Mouse (Mus musculus) embryonic facial prominence, embryonic 12.5 days (tissue): ENCODE results near the gene Nav2. TPM values are rescaled to one million over a fixed set of nuclear protein-coding genes. Genes with fewer than 3 reads are reported as not detected.

Experiments used
- ATAC-seq: fragments of 200-750 bp; cut with Nextera tagmentation; 2 replicates; pipeline ENCODE4 v1.8.0; 2017; ENCODE audit not compliant: insufficient number of reproducible peaks, insufficient read depth, low FRiP score, low TSS enrichment
- H3K27ac ChIP-seq: fragments of 300-500 bp; sonication (generic); 2 replicates; pipeline ENCODE4 v1.5.1; 2016; ENCODE audit warnings: mild to moderate bottlenecking
- H3K27me3 ChIP-seq: fragments of 300-500 bp; sonication (generic); 2 replicates; pipeline ENCODE4 v1.6.1; 2016; ENCODE audit warnings: mild to moderate bottlenecking, moderate library complexity
- H3K36me3 ChIP-seq: fragments of 300-500 bp; sonication (generic); 2 replicates; pipeline ENCODE4 v1.6.1; 2016; ENCODE audit warnings: mild to moderate bottlenecking
- H3K4me1 ChIP-seq: fragments of 300-500 bp; sonication (generic); 2 replicates; pipeline ENCODE4 v1.6.1; 2016
- H3K4me2 ChIP-seq: fragments of 300-500 bp; sonication (generic); replicated peaks from 2 replicates; pipeline ENCODE4 v1.6.1; 2016; ENCODE audit warnings: mild to moderate bottlenecking, moderate library complexity
- H3K4me3 ChIP-seq: fragments of 300-500 bp; sonication (generic); 2 replicates; pipeline ENCODE4 v1.5.1; 2016; ENCODE audit warnings: mild to moderate bottlenecking
- H3K9ac ChIP-seq: fragments of 300-500 bp; sonication (generic); 2 replicates; pipeline ENCODE4 v1.6.1; 2016; ENCODE audit warnings: mild to moderate bottlenecking, moderate library complexity
- H3K9me3 ChIP-seq: fragments of 300-500 bp; sonication (generic); 2 replicates; pipeline ENCODE4 v1.6.1; 2016; ENCODE audit warnings: mild to moderate bottlenecking, moderate library complexity
- WGBS: fragments of 180-500 bp; shearing (Covaris S2); methylation state at CpG from one replicate; pipeline ENCODE4 v1.1.7; 2016; 5-methylcytosine and 5-hydroxymethylcytosine counted together
- polyA plus RNA-seq: library from polyadenylated mRNA; unstranded; fragments of >200 nt; fragmentation: Nextera tagmentation; extraction: Ambion mirVana; gene quantifications from 2 replicates; pipeline ENCODE4 v1.2.1, GENCODE M21; 2016

The Nav2 gene
- polyA plus RNA-seq, 1 experiment from 2014 or later: 14.2 TPM

DNA sequence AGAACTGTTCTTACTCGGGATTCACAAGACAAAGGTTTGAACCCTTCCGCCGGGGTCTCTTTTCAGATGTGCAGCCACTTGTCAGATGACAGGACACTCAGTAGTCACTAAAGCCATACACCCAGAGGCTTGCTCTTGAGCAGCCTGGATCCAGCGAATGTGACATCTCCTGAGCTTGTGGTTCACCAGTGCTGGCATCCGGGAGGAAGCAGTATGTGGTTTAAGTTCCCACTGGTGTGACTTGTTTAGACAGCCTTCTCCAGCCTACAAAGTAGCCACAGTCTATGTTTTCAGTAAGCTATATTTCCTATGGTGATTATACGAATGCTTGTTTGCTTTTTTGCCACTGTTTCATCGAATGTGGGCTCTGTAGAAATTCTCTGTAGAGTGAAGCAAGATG is 331.9 kb downstream of the Nav2 start:
- no peak for ATAC-seq
- H3K9ac ChIP-seq: no peak overlapping the region
- H3K9me3 ChIP-seq: no peaks in the 10 kb centered on the region
- WGBS: 82% methylated on average over 7 of the region's 7 CpGs
- no peaks in the 10 kb centered on the region for H3K27me3 ChIP-seq
- no peak overlapping the region for H3K4me2 ChIP-seq
- no peaks in the 10 kb centered on the region for H3K36me3 ChIP-seq
- no peak overlapping the region for H3K27ac ChIP-seq
- no peak overlapping the region for H3K4me3 ChIP-seq
- H3K4me1 ChIP-seq: peaks cover 3% of the 10 kb centered on the region; the same call in 1 of the 2 replicates

DNA sequence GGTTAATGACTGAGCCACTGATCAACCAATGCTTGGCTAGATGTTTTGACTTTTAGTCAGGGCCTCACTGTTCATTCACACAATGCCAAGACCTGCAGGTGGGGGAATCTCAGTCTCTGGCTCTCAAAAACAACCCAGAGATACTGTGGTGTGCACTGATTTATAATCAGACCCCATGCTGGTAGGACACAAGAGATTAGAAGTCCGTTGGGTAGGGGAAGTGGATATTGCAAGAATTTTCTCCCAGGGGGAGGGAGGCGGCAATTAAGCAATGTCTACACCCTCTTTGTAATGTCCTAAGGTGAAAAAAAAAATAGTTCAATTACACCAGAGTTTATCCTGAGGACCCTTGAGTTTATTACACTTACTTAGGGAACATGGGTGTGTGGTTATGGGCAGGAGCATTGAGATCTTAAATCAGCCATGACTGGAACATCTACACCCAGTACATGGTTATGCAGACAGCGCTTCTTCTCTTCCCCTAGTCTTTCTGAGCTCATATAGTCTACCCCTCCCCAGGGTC is 332.8 kb downstream of the Nav2 start:
- Histone ChIP-seq H3K9ac (no peak overlapping the region), H3K27me3 (peaks cover 3% of the 10 kb centered on the region; the same call in 1 of the 2 replicates), H3K4me1 (peaks cover 4% of the 10 kb centered on the region; the same call in 1 of the 2 replicates), H3K36me3 (no peaks in the 10 kb centered on the region), H3K9me3 (no peaks in the 10 kb centered on the region), H3K4me2 (no peak overlapping the region), H3K27ac (no peak overlapping the region), H3K4me3 (no peak overlapping the region)
- ATAC-seq: no peak
- 84% methylated on average over 3 of the region's 3 CpGs for WGBS

DNA sequence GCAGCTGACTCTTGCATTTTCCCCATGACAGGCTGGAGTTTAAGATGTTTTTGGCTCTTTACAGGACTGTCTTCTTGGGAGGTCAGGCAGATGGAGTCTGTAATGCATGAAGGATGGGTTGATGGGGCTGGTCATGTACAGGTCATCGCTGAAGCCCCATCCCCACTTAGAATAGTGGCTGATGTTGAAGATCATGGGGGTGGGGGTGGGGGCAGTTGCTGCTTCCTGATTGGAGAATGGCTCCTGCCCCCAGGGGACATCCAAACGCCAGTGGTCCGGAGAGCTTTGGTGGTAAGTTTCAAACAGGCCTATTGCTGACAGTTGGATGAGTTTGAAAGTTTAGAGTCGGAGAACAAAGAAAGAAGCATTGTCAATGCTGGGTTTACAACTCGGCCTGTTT is 333.7 kb downstream of the Nav2 start:
- Histone ChIP-seq H3K4me3 (no peak overlapping the region), H3K36me3 (no peaks in the 10 kb centered on the region), H3K27me3 (peaks cover 12% of the 10 kb centered on the region), H3K4me2 (no peak overlapping the region), H3K4me1 (peaks cover 9% of the 10 kb centered on the region), H3K9me3 (no peaks in the 10 kb centered on the region), H3K27ac (no peak overlapping the region), H3K9ac (no peak overlapping the region)
- ATAC-seq: no peak
- 33% methylated on average over 5 of the region's 5 CpGs for WGBS

DNA sequence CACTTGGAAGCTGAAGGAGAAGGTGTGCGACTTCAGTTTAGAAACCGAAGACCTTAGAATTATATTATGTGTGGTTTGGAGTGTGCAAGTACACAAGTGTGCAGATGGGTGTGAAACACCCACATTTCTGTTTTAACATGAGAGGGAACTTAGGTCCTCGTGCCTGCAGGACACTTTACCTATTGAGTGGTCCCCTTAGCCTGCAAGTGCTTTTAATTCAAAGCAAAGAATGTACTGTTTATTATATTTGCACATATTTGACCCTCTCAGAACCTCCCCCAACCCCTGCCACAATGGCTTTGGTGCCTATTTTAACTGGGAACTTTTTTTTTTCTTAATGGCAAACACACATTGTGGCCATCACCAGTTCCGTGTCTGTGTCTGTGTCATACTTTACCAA is 334.6 kb downstream of the Nav2 start:
- Histone ChIP-seq H3K27ac (no peak overlapping the region), H3K4me3 (no peak overlapping the region), H3K4me2 (no peak overlapping the region), H3K9me3 (no peaks in the 10 kb centered on the region), H3K36me3 (no peaks in the 10 kb centered on the region), H3K4me1 (peaks cover 13% of the 10 kb centered on the region), H3K27me3 (peaks cover 21% of the 10 kb centered on the region), H3K9ac (no peak overlapping the region)
- ATAC-seq: no peak
- WGBS: 79% methylated on average over 4 of the region's 4 CpGs

DNA sequence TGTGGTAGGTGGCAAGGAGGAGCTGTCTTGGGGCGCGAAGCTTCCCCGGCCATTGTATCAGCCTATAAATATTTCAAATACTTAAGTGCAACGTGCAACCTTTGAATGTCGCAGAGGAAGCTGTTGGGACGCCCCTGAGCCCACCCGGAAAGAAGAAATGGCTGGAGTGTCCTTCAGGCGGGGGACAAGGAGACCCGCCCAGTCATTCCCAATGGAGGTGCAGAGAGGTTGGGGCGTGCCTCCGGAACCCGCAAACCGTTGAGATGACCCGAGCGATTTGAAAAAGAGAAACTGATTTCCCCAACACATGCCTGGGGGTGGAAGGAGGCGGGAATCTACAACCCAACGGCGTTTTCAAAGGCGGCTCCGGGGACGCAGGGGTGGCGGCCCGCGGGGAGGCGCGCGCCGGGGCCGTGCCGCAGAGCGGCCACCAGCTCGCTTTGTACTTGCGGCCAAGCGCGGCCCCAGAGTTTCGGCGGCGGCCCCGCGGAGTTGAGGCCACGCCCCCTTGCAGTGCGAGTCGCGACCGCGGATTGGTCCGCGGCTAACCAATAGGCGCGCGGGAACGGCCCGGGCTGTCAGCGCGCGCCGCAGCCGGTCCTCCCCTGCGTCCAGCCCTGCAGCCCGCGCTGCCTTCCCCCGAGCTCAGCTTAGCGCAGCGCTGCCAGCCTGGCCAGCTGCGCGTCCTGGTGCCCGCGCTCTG is 337.2 kb downstream of the Nav2 start:
- peaks cover 40% of the 10 kb centered on the region for H3K27me3 ChIP-seq
- peaks cover 15% of the 10 kb centered on the region for H3K4me1 ChIP-seq
- 0 out of 2 replicates have a peak overlapping the region, but pooled peaks have one; percentile 48 for H3K27ac ChIP-seq
- no peaks in the 10 kb centered on the region for H3K36me3 ChIP-seq
- H3K9ac ChIP-seq: peak overlapping the region; percentile 57
- H3K4me3 ChIP-seq: peak overlapping the region; percentile 59
- H3K4me2 ChIP-seq: peak overlapping the region; percentile 99
- WGBS: under 1% methylated on average over 68 of the region's 68 CpGs
- peak; percentile 95 for ATAC-seq
- H3K9me3 ChIP-seq: no peaks in the 10 kb centered on the region

DNA sequence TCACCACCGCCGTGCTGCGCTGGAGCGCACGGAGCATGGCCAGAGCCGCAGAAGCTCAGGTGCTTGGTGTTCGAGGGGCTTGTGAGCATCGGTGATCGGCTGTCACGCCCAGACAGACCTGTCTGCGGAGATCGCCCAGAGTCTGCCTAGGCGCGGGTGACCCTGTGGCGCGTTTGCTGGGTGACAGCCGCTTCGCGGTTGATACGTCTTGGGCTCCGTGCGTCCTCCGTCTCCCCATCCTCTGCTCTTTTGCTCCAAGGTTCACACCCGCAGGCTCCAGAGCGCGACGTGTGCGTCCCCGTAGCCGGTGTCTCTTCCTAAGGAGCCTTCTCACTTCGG is 337.7 kb downstream of the Nav2 start:
- peak overlapping the region; percentile 59 for H3K4me3 ChIP-seq
- peaks cover 40% of the 10 kb centered on the region for H3K27me3 ChIP-seq
- peak overlapping the region; percentile 56 for H3K9ac ChIP-seq
- WGBS: under 1% methylated on average over 31 of the region's 31 CpGs
- no peaks in the 10 kb centered on the region for H3K9me3 ChIP-seq
- peaks cover 15% of the 10 kb centered on the region for H3K4me1 ChIP-seq
- H3K4me2 ChIP-seq: peak overlapping the region; percentile 99
- H3K27ac ChIP-seq: no peak overlapping the region
- ATAC-seq: no peak
- no peaks in the 10 kb centered on the region for H3K36me3 ChIP-seq

DNA sequence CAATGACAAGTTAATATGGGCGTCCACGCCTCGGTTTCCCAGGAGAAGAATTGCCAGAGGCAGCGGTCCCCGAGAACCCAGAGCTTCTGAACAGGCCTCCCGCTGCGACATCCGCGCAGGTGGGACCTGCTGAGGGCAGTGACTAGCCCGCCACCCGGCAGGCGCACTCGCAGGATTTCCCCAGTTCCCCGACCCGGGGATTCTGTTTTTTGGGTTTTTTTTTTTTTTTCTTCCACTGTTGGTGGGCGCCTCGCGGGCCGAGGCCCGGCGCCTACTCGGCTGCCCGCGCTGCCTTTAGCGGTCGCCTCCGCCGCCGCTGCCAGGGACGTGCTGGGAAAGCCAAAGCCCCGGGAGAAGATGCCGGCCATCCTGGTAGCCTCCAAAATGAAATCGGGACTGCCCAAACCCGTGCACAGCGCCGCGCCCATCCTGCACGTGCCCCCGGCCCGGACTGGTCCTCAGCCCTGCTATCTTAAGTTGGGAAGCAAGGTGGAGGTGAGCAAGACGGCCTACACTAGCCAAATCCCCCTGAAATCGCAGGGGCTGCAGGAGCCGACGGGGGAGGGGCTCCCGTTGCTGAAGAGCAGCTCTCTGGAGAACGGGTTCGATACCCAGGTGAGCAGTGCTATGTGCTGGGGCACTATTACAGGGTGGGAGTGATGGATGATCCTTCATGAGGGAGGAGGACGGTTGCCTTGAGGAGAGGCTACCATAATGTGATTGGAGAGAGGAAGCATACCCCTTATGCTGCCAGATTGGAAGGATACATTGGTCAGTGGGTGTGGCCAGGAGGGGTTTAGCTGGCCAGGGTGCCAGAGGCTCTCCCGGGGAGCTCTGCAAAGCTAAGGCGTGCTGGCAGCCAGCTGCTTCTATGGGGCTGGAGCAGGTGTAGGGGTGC is 338.3 kb downstream of the Nav2 start:
- H3K4me1 ChIP-seq: peaks cover 15% of the 10 kb centered on the region
- no peak for ATAC-seq
- H3K9me3 ChIP-seq: no peaks in the 10 kb centered on the region
- peak overlapping the region; percentile 56 for H3K9ac ChIP-seq
- no peak overlapping the region for H3K27ac ChIP-seq
- H3K36me3 ChIP-seq: no peaks in the 10 kb centered on the region
- H3K4me2 ChIP-seq: peak overlapping the region; percentile 99
- 2% methylated on average over 50 of the region's 50 CpGs for WGBS
- H3K27me3 ChIP-seq: peaks cover 40% of the 10 kb centered on the region
- peak overlapping the region; percentile 59 for H3K4me3 ChIP-seq

DNA sequence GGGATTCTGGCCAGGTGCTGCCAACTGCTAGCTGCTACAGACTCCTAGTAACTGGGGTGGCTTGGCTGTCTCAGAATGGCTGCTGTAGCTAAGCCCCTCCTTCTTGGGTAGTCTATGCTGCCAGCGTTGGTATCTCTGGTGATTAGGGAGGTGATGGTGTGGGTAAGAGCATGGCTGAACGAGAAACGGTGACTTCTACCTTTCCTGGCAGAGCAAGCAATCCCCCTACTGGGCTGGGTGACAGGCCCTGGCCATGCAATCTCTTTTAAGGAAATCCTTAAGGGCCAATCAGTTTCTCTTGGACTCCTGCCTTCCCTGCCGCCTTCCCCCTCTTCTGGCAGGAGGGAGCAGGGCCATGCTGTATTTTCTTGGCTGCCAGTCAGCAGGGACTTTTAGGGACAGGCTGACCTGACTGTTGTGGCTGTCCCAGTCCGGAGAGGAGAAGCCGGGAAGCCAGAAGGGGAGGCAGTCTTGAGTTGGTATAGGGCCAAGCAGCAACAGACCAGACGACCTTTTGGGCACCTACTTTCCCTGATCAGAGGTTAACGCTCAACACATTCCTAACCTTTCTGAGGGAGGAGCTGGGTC is 339.3 kb downstream of the Nav2 start:
- Histone ChIP-seq H3K27me3 (peaks cover 40% of the 10 kb centered on the region), H3K4me1 (peaks cover 15% of the 10 kb centered on the region), H3K36me3 (no peaks in the 10 kb centered on the region), H3K4me2 (peak overlapping the region; percentile 99; the same call in 1 of the 2 replicates), H3K27ac (no peak overlapping the region), H3K9ac (no peak overlapping the region), H3K9me3 (no peaks in the 10 kb centered on the region), H3K4me3 (peak overlapping the region; percentile 59; the same call in 1 of the 2 replicates)
- 24% methylated on average over 8 of the region's 8 CpGs for WGBS
- no peak for ATAC-seq

DNA sequence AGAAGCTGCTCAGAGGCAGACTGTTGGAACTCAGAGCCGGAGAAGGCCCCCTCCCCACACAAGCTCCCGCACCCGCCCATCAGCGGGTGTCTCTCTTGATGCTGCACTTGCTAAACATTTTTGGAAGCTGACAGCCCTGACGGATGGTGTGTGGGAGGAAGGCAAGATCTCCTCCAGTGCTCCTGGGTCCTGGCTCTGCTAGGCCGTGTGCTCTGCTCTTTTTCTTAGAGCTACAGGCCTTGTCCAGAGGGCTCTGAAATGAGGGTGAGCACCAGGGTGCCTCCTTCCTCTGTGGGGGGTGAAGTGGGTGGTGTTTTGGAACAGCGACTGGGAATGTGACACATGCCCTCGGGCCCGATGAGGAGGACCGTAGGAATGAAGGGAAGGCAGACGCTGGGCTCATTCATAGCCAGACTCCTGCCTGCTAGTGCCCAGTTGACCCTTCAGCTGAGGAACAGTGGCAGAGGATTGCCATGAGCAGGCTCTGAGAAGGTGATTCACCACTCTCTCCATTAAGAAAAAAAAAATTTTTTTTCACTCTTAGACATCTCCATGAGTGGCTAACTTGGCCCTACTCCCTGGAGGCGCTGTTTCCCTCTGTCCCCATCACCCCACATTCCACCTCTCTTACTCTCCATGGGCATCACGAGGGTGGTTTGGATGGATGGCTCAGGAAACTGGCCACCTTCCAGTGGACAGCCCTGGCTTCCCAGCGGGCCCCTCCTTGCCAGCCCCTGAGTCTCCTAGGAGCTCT is 340.0 kb downstream of the Nav2 start:
- no peak overlapping the region for H3K9ac ChIP-seq
- H3K4me1 ChIP-seq: peaks cover 15% of the 10 kb centered on the region
- peak overlapping the region; percentile 21; the same call in 1 of the 2 replicates for H3K4me2 ChIP-seq
- H3K36me3 ChIP-seq: no peaks in the 10 kb centered on the region
- H3K27me3 ChIP-seq: peaks cover 40% of the 10 kb centered on the region
- H3K4me3 ChIP-seq: no peak overlapping the region
- 49% methylated on average over 14 of the region's 14 CpGs for WGBS
- H3K9me3 ChIP-seq: no peaks in the 10 kb centered on the region
- H3K27ac ChIP-seq: no peak overlapping the region
- ATAC-seq: no peak

DNA sequence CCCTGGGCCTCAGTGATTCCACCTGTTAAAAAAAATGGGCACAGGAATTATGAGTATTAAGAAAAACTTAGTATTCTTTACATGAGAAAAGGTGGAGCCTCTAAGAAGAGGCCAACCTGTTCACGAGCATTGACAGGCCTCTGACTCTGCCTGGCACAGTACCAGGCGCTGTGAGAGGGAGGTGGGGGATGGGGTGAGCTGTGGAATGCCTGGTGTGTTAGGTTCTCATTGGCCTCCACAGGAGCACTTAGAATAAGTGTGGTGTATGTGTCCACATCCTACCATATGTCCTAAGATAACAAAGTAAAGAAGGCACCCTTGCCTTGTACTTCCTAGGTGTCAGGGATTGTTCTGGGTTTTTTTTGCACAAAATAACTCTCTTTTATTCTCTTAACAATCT is 340.9 kb downstream of the Nav2 start:
- no peak overlapping the region for H3K27ac ChIP-seq
- peaks cover 40% of the 10 kb centered on the region for H3K27me3 ChIP-seq
- H3K9me3 ChIP-seq: no peaks in the 10 kb centered on the region
- ATAC-seq: no peak
- WGBS: 78% methylated on average over 2 of the region's 2 CpGs
- no peak overlapping the region for H3K9ac ChIP-seq
- no peak overlapping the region for H3K4me3 ChIP-seq
- H3K4me2 ChIP-seq: no peak overlapping the region
- no peaks in the 10 kb centered on the region for H3K36me3 ChIP-seq
- H3K4me1 ChIP-seq: peaks cover 15% of the 10 kb centered on the region

DNA sequence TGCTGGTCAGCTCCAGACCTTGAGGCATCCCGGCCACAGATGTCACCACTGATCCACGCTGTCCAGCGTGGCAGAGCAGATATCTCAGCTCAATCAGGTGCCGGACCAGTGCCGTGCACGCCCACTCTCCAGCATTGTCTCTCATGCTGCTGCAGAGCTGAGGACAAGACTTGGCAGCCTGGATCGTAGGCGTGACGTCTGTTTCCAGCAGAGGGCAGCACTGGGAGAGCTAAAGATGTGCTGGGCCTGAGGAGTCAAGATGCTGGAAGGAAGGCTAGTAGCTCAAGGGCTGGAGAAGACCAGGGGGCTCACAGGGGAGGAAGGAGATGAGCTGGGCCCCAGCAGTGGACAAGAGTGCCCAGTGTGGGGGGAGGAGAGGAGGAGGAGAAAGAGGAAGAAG is 341.5 kb downstream of the Nav2 start:
- Histone ChIP-seq H3K9me3 (no peaks in the 10 kb centered on the region), H3K27ac (no peak overlapping the region), H3K27me3 (peaks cover 40% of the 10 kb centered on the region), H3K4me1 (peaks cover 15% of the 10 kb centered on the region), H3K4me2 (no peak overlapping the region), H3K4me3 (no peak overlapping the region), H3K9ac (no peak overlapping the region), H3K36me3 (no peaks in the 10 kb centered on the region)
- 8% methylated on average over 9 of the region's 9 CpGs for WGBS
- ATAC-seq: no peak
